Mouse (Mus musculus): ENCODE results near the gene Pcsk5.

Gene Pcsk5

DNA sequence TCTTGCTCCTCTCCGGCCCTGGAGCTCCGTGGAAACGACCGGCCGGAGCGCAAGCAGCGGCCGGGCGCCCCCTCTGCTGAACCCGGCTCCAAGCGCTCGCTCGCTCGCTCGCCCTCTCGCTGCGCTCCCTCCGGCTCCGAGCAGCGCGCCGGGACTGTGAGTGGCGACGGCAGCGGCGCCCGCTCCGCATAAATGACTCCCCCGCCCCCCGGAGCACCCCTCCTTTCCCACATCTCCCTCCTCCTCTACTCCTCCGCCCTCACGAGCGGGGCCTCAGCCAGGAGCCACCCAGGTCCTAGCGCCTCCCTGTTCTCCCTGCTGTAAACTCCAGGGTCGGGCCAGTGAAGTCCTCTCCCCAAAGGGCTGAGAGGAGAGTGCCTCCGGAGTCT is at the start of gene Pcsk5:
TSS of gene Pcsk5 (minus strand) at position 162 of the 389 bp plus-strand sequence.
- DNase-seq (ENCODE audit: low spot score), result no peak

DNA sequence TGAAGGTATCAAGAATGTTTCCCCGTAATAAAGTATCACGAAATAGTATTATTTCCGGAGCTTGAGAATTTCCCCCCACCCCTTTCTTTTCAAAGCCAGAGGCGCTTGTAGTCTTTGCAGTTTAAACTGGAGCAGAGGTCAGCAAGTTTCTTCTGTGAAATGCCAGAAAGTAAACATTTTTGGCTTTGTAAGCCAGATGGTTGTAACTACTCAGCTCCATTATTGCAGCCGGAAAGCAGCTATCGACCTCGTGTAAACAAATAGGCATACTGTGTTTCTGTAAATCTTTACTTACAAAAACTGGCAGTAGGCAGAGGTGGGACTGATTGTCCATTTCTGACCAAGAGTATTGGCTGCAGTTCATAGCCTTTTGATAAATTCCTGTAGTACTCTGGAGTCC is 38.4 kb upstream of the Pcsk5 start:
- no peak for DNase-seq (ENCODE audit: low spot score)

DNA sequence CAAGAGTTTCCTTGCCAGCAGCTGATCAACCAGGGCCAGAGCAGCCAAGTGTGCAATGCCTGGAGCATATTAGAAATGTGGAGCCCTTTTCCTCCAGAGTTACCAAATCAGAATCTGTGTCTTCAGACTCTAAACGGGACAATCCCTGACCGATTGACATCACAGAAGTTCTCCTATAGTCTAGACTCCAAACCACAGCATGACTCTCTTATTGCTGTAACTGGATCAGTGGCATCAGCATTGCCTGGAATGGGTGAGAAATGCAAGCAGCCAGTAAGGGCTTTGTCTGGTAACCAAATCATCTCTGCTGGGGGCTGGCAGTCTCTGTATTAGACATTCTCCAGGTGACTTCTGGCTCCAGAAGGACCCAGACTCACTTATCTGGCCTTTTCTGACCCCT is 37.0 kb upstream of the Pcsk5 start:
- DNase-seq (ENCODE audit: low spot score), result no peak

DNA sequence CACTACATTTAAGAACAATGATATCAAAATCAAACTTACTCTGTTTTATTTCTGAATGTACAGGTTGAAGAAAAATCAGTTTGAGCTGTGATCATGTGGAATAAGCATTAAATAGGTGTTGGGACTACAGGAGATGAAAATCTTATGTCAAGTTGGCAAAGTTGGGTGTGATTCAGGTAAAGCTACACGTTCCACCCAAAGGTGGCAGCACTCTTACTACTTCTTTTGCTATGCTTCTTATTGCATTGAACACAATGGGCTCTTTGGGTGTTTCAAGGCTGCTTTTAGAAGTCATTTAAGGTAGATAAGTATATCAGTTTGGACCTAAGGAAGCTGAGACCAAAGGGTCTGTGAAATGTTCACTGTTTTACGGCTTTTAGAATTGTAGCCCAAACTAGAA is 36.3 kb upstream of the Pcsk5 start:
- no peak for DNase-seq (ENCODE audit: low spot score)

DNA sequence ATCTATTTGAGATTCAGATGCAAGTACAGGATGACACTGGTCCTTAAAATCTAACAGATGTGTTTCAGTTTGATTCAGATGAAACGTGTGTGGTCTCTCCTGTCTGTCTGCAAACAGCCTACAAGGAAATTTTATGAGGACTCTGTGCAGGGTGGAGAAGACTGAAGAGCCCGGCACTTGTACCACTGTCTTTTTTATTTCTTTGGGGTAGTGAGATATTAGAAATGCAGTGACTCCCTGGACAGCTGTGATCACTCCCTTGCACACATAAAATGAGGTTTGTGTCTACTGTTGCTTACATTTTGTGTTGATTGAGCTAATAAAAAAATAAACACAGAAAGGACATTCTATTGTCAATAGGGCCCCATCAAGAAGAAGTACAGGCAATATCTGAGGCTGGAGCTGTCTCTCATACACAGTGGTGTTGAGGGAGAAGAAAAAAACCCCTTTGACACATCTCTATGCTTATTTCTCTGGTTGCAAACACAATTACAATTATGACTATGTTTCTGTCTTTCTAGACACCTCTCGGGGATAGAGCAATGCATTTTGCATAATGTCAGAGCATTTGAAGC is 29.0 kb upstream of the Pcsk5 start:
- no peak for DNase-seq (ENCODE audit: low spot score)

DNA sequence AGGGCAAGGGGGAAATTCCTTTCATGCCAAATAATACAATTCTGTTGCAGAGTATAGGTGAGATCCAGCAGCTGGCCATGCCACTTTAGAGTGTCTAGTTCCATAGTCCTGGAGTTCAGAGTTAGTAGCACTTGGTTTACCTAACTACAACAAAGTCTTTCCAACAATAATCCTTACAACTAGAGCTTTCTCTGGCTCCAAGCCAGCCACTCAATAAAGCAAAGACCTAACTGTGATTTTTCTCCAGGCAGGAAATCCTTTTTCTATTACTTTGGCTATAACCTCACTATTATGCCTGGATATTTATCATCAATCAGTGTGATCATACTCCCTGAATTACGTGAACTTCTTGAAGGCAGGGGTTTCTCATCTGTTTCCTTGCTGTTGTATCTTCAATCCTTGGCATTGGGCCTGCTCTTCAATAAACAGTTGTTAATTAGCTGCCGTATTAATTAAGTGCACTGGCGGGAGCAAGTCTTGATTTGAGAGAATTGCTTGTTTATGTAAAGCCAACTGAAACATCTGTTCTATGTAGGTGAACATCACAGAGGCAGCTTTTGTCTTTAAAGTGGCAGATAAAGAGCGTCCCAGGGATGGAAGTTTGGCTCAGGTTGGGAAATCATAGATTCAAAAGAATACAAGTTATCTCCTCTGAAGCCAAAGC is 23.1 kb upstream of the Pcsk5 start:
- DNase-seq (ENCODE audit: low spot score), result no peak

DNA sequence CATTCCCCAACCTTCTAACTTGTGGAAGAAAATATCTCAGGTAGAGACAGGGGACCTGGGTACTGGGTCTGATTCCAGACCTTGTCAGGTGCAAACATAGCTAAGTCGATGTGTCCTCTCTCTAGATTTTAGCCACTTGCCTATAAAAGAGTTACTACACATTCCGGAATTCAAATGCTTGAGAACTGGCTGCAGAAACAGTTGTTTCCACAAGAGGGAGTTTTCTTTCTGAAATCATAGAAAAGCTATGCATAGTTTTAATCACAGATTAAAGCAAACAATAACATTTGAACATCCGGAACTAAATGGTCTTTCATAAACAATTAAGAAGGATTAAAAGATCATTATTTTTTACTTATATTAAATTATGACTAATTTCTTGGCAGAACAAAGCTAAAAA is 19.3 kb upstream of the Pcsk5 start:
- no peak for DNase-seq (ENCODE audit: low spot score)

DNA sequence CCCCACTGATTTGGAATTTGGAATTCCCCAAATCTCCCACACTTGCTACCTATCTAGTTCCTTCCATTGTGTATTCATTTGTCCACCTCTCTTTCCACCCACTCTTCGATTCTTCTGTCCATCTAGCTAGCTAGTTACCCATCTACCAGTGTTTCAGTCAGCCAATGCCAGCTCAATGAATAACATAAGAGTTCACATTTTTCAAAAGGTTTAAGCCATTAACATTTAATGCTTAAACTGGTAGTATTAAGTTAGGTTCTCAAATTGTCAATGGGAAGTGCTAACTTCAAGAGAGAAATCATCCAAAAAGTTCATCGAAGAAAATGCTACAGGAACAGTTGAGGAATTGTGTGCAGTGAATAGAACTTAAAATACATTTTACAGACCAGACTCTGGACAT is 11.0 kb upstream of the Pcsk5 start:
- DNase-seq (ENCODE audit: low spot score), result no peak

DNA sequence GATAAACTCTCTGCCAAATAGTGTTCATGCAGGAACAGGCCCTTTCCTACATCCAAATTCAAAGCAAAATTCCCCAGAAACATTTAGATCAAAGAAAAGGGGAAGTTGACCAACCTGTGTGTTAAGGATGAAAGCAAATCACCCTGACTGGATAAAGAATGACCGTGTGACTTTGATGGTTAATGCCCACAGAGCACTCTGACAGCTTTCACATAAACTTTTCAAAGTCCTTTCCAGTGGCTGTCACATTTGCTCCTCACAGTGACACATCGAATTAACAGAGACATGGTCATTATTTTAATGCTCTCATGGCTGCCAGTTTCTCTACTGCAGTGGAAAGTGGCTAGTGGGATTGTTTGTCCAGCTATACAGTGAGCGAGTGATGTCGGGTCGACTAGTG is 8.5 kb upstream of the Pcsk5 start:
- DNase-seq (ENCODE audit: low spot score), result no peak

DNA sequence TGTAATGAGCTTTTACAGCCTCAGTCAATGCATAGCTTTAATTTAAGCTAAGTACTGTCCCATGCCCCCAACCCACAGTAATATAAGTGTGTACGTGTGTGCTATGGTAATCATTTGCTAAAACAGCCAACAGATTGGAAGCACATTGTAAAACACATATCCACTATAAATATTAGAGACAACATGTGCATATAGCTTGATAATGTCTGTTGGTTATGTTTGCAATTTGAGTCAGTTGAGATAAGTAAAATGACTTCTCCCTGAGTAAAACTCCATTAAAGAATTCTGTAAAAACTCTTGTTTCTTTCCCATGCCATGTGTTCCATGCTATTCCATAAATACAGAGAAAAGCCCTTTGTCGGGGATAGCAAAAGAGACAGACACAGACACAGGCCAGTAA is 4.2 kb upstream of the Pcsk5 start:
- no peak for DNase-seq (ENCODE audit: low spot score)

DNA sequence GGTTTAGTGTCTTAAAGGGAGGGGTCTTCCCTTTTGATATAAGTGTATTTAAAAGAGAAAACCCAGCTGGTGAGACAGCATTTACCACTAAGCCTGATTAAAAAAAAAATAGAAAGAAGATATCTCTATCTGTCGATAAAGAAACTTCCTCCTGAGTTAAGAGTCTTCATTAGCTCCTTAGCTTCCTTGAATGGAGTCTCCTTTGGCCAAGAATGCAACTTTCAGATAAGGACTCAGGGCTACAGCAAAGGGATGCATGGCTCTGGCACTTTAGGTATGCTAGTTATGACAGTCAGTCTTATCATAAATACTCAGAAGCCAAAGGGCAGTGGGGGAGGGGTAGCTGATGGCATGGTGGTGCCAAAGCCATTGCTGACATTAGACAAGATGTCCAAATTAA is 2.4 kb upstream of the Pcsk5 start:
- DNase-seq (ENCODE audit: low spot score), result no peak

DNA sequence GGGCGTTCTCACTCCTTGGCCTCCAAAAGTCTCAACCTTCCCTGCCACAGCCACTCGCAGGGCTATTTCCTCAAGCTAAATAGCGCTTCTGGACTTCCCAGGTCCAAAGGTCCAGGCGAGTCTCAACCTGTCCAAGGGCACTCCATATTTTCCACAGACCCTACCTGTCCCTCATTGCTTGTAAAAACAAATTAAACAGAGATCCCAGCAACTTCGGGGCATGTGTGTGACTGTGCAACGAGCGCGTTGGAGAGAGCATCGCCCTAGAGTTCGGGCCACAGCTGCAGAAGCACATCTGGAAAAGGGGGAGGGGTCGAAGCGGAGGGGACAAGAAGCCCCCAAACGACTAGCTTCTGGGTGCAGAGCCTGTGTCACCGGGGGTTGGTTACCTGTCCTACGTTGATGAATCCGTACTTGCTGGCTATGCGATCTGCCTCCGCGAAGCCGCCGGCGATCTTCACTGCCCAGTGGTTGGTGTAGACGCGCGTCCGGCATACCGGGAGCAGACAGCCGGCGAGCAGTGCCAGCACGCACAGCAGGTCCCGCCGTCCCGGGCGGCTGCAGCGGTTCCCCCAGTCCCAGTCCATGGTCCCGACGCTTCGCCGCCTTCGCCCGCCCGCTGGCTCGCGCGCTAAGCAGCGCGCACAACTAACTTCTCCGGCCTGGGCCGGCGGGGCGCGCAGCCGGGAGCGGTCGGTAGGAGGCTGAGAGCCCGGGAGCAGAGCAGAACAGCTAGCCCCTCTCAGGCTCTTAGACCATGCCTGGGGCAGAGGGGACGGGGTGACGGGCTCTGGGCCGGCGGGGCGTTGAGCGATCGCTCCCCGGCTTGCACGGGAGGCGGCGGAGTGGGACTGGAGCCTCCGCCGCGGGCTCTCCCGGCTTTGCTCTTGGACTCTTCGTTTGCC is 614 bp downstream of the Pcsk5 start:
- DNase-seq (ENCODE audit: low spot score), result no peak

DNA sequence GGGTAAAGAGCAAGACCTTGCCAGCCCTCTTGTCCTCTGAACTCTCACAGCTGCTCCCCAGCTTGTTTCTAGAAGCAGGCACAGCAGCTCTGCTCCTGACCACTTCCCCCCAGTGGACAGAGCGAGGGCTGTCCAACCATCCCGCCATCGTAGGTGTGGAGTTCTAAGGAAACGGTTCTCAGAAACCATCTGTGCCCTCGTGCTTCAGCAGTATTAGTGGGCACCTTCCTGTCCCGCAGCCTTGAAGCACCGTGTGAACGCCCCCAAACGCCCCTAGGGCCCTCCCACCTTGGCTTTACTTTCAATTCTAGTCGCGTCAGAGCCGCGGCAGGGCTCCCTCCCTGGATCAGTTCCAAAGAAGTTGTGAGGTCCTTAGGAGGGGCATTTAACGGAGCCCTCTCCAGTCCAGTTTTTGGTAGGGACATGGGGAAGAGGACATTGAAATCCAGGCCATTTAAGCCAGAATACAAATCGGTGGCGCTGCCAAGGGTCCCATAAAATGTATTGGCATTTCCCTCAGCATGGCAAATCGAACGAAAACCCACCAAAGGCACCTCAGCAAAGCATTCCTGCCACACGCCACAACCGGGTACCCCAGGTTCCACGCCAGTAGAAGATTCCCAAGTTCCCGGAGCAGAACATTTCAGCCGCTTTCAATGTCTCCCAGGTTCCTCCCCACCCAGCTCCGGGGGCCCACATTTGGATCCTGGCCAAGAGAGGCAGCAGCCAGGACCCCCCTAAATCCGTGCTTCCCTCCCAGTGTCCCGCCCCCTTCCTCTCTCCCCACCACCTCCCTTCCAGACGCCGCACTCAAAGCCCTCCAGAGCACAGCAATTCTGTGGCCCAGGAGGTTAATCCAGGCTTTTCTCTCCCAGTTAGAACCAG is 1.5 kb downstream of the Pcsk5 start:
- DNase-seq (ENCODE audit: low spot score), result no peak

DNA sequence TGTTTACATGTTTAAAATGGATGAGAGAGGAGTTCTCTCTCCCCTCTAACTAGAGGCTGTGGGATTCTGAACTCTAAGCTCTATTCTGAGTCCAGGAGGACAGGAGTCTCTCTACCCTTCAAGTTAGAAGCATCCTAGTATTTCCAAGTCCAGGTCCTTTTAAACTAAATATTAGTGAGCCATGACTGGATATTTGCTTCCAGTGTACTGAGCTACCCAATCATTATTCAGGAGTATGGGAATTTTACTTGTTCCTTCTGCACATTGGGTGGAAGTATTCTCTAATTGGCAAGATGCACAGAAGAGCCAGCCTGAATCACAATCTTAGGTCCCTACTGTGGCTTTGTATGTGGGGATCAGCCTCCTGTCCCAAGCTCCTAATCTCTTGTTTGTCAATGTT is 2.5 kb downstream of the Pcsk5 start:
- DNase-seq (ENCODE audit: low spot score), result no peak

DNA sequence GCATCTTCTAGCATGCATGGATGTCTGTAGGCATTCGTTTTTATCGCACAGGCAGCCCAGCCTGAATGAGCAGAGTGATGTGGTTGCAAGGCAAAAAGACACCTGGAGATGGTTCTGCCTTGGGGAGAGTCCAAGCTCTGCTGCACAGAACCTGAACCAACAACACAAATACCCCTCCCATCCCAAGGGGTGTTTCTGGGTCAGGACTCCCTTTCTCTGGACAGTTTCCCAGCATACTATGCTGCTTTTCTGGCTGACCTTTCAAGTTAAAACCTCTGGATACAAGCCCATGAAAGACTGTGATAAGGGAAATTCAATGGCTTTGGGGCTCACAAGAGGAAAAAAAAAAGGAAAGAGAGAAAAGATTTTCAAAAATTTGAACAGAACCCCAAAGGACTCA is 6.1 kb downstream of the Pcsk5 start:
- no peak for DNase-seq (ENCODE audit: low spot score)

DNA sequence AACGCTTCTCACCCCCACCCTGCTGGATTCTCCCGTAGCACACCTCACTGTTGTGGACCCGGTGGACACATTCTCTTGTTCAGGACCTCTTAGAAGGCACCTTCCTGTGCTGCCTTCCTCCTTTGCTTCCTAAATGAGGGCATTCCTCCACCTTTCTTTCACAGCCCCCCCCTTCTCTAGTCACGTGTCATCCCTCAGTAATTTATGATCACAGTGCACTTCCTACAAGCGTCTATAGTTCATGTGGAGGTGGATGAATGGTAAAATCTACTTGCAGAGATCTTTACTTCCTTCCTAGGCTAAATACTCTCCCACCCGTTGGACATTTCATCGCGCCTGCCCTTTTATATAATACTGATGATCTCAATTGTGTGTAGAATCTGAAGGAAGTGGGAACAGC is 9.0 kb downstream of the Pcsk5 start:
- no peak for DNase-seq (ENCODE audit: low spot score)

DNA sequence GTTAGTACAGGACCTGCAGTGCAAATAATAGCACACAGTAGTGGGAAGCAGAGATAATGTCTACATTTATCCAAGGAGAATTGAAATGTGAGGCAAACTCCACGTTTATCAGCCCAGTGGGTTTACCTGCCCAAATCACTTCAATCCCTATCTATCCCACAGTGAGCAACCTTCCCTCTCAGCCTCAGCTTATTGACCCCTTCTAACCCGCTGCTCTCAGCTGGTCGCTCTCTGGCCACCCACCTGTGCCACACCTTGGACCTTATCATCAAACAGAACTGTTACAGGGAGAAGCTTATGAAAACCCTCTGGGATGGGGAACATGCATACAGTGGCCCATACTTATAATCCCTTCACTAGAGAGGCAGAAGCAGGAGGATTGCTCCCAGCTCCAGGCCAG is 10.7 kb downstream of the Pcsk5 start:
- no peak for DNase-seq (ENCODE audit: low spot score)

DNA sequence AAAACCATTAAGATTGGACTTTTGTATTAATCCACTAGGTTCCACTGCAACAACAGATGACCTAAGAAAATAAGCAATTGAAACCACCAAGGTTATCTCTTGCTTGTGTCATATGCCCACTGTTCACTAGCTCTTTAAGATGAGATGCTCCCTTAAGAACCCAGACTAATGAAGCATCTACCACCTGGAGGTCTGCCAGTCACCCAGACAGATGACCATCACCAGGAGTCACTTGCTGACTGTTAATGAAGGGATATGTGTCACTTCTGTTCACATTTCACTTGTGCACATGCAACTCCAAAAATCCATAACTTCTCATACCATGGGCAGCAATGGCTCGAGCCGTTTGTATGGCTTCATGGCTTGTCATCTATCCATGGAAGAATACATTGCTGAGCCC is 17.4 kb downstream of the Pcsk5 start:
- DNase-seq (ENCODE audit: low spot score), result no peak

DNA sequence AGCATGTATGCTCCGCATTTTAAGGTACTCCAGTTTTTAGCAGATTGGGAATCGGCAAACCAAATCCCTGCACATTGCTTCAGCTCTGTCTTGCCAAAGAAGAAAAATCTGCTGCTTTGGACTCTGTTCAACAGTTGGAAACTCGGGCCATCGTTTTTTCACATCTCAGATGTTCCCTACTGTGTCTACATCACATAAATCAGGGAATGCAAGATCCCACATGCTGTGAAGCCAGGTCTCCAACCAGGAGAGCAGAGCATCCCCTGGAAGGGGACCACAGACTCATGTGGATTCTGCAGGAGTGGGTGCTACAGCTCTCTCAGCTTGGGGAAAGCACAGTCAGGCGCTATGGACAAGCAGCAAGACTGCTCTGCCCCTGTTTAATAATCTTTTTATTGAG is 18.4 kb downstream of the Pcsk5 start:
- no peak for DNase-seq (ENCODE audit: low spot score)

DNA sequence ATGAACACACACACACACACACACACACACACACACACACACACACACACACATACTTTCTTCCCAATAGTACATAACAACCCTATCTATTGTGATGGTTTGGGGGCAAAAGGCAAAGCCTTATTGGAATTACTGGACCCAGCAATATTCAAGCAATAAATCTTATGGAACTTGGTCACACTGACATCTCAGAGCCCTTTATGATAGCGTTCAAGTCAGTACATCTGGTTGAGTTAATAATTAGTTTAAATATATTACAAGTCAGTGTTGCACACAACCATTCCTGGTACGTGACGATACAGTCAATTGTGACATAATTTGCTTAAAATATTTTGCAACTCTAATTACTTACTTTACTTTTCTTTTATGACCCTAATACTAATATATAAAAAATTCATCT is 22.4 kb downstream of the Pcsk5 start:
- no peak for DNase-seq (ENCODE audit: low spot score)

DNA sequence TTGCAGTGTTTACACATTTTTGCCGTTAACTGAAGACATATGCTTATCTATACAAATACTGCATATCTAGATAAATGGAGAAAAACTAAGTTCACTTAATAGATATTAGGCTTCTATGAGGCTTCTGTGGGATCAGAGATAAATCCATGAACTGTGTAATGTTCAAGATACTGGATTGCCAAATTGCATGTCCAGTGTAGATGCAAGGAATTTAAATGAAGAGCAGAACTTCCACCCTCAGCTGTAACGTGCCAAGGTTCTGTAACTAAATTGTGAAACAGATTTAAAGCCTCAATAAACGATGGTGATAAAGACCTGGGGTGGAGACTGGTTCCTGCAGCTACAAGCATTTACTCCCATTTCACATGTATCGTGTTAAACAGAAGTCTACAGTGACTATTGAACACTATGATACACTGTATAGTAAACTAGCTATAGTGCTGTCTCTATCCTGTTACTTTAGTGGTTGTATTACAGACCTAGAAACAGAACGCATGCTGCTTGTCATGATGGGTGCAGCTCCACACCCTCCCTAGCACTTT is 23.9 kb downstream of the Pcsk5 start:
- no peak for DNase-seq (ENCODE audit: low spot score)

DNA sequence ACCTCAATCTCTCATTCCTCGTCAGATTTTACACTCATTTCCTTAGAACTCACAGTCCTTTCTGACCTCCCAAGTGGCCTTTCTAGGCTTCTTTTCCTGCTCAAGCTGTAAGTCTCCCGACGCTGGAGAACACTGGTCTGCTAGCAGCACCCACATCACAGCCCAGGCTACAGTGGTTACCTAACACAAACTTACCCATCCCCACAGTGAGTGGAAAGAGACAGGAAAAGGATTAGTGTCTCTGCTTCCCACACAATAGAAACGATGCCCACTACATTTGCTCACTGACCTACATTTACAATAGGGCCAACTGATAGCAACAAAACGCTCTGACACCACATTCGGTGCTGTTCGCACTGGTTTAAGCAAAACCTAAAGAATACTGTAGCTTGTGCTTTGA is 24.8 kb downstream of the Pcsk5 start:
- DNase-seq (ENCODE audit: low spot score), result no peak

Measured in spleen, adult 12 weeks (tissue).